Mouse (Mus musculus) lung, adult 2 months (tissue): ENCODE data around the gene Teddm2. TPM values are rescaled to one million over a fixed set of nuclear protein-coding genes. Genes with fewer than 3 reads are reported as not detected.

ENCODE experiments used
- DNase-seq: peaks from one replicate; pipeline ENCODE4 v3.0.0; 2022
- H3K4me1 ChIP-seq: fragments of 200-500 bp; 2 replicates; pipeline ENCODE4 v1.6.1; 2011; ENCODE audit warnings: low read length; ENCODE audit not compliant: control insufficient read depth, insufficient read depth
- H3K4me3 ChIP-seq: fragments of 200-500 bp; replicated peaks from 2 replicates; pipeline ENCODE3; 2011; ENCODE audit warnings: low read depth, mild to moderate bottlenecking, control low read depth, low read length; ENCODE audit errors: extremely low read depth
- CTCF ChIP-seq: fragments of 200-500 bp; IDR thresholded peaks from 2 replicates; pipeline ENCODE4 v1.5.1; 2011; ENCODE audit warnings: mild to moderate bottlenecking, low read length, control low read depth; ENCODE audit not compliant: insufficient read depth
- POLR2A ChIP-seq: fragments of 200-500 bp; IDR thresholded peaks from 2 replicates; pipeline ENCODE4 v1.6.1; 2011; ENCODE audit warnings: low read depth, mild to moderate bottlenecking, control low read depth, low read length, borderline replicate concordance; ENCODE audit errors: extremely low read depth
- WGBS: fragments of 180-500 bp; shearing (Covaris S2); methylation state at CpG from one replicate; pipeline ENCODE4 v1.1.7; 2018; 5-methylcytosine and 5-hydroxymethylcytosine counted together
- polyA plus RNA-seq: library from polyadenylated mRNA; depleted of rRNA; stranded (reverse); fragments of >200 nt; gene quantifications from 2 replicates; pipeline ENCODE4 v1.2.3, GENCODE M21; 2012; rRNA removed

Gene Teddm2
- polyA plus RNA-seq, 1 experiment = 0.43 TPM

- TF ChIP-seq POLR2A = no peak
- no peak for TF ChIP-seq CTCF
- DNase-seq = no peak
Measured at GRCm38 (mm10) chr1:153802691-153803090, 97.3 kb downstream of the Teddm2 start.

More at GRCm38 (mm10) chr1:153802691-153803090, 97.3 kb downstream of the Teddm2 start:
- no peak overlapping the region for H3K4me3 ChIP-seq
- no peaks in the 10 kb centered on the region for H3K4me1 ChIP-seq
- 51% methylated on average over 7 of the region's 7 CpGs for WGBS

Other genes starting within 250 kb of the Teddm2 start
- 0.01 TPM in 1 of 2 replicates, not detected in the other for gene Rgs8, start 247.2 kb downstream of the Teddm2 start, polyA plus RNA-seq
- gene Rgs16, start 159.9 kb downstream of the Teddm2 start, polyA plus RNA-seq = 0.71 and 0.76 TPM in 2 replicates
- 4.7 and 10.1 TPM in 2 replicates for gene Rnasel, start 150.8 kb downstream of the Teddm2 start, polyA plus RNA-seq
- gene Rgsl1, start 56.1 kb downstream of the Teddm2 start, polyA plus RNA-seq = 0.08 and 0.25 TPM in 2 replicates
- gene Teddm1b, start 25.9 kb downstream of the Teddm2 start, polyA plus RNA-seq = not detected in 2 replicates
- gene Teddm1a, start 8.5 kb downstream of the Teddm2 start, polyA plus RNA-seq = not detected in 2 replicates
- gene Glul, start 284 bp downstream of the Teddm2 start, polyA plus RNA-seq = 190 and 219 TPM in 2 replicates